Mouse (Mus musculus): ENCODE data around the gene Lmntd1. TPM values are rescaled to one million over a fixed set of nuclear protein-coding genes. Genes with fewer than 3 reads are reported as not detected.

Lmntd1 gene
- polyA plus RNA-seq, 1 experiment from 2014 or later = not detected

DNA sequence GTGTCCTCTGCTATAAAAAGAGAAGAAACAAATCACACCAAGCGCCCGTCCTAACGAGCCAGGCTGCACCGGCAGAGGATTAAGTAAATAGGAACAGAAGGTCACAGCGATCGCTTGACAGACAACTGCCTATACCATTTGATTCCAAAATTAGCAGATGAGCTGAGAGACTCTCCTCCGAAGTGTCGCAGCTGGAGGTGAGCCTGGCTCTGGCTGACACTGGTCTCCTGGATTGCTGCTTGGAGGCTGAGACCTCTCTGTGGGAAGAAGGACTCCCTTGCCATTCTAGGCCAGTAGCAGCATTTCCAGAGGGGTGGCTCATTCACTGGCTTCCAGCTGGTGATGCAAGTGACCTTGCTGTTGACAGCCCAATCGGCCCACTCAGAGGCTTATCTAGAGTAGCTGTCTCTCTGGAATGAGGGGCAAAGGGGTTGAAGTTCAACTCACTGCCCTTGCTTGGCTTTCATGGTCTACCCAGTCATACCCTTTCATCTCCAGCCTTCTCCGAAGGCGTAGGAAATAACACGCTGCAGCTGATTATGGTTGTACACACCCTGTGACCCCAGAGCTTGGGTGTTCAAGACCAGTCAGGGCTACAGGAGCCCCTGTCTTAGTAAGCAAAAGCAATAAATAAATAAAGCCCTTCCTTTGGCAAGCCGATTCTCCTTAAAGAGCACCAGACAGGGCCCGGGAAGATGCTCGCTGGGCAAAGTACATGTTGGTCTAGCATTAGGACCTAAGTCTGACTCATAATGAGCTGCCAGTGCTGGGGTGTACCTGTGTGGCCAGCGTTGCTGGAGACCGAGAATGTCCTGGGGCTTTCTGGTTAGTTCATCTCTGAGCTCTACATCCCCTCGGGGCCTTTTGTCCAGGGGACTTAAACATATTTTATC, 278.0 kb downstream of the Lmntd1 start:
- Histone ChIP-seq H3K9me3 (ENCODE audit: low read length) (no peaks in the 10 kb centered on the region), H3K27ac (ENCODE audit: low read depth) (peak overlapping the region; percentile 72), H3K27me3 (ENCODE audit: insufficient read depth, low read length) (no peaks in the 10 kb centered on the region), H3K4me3 (ENCODE audit: low read depth, low read length) (no peak overlapping the region), H3K9ac (replicated peaks) (no peak overlapping the region), H3K4me2 (ENCODE audit: low read depth, low read length) (no peak overlapping the region; the same call in 1 of the 2 replicates), H3K4me1 (ENCODE audit: insufficient read depth) (peaks cover 24% of the 10 kb centered on the region), H3K36me3 (replicated peaks; ENCODE audit: insufficient read depth, low read length) (no peaks in the 10 kb centered on the region)
- TF ChIP-seq CTCF (IDR thresholded peaks at IDR 0.05; ENCODE audit: low read depth) = no peak
- TF ChIP-seq EP300 (IDR thresholded peaks at IDR 0.05; ENCODE audit: low read depth) = no peak
- ATAC-seq = peak; percentile 11; the same call in 1 of the 2 replicates
- DNase-seq = no peak
- 58% methylated on average over 18 of the region's 18 CpGs for WGBS (ENCODE audit: insufficient replicate concordance)

DNA sequence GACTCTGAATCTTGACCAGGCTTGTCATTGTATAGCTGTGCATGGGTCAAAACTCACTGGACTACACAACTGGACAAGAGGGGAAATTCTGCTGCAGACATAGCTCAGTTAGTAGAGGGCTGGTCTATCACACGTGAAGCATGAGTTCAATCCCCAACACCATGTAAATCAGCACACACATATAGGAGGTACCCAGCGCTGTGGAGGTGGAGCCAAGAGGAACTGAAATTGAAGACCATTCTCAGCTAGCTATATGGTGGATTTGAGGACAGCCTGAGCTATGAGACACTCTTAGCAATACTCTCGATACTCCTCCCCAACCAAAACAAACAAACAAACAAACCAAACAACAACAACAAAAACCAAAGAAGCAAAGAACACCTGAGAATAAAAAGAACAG, 279.9 kb downstream of the Lmntd1 start:
- DNase-seq (no peak), ATAC-seq (no peak)
- 75% methylated on average over 3 of the region's 3 CpGs for WGBS (ENCODE audit: insufficient replicate concordance)

DNA sequence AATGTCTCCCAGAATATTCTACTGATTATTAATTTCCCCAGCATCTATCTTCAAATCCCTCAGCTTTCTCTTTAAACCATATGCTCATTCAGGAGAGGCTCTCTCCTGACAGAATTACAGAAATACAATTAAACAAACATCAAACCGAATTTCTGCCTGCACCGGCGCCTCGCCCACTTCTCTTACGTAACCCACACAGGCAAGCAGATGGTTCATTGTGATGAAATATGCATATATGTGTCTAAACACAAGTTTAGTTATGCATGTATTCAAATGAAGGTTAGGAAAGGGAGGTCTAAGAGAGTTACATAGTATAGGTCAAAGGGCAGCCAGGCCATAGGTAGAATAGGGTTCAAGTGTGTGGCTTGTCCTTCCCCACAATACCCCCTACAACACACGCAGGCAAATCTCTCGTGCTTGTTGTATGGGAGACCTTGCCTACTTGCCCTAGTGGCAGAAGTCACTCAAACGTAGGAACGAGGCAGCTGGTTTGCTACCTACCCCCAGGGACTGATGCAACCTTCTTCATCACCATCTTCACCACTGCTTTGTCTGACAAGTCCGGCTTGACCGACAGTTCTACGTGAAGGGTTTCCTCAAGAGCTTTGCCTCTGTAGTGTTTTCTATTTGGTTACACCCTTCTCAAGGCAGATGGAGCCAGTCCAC, 287.8 kb downstream of the Lmntd1 start:
- ATAC-seq = peak; percentile 33; the same call in 1 of the 2 replicates
- TF ChIP-seq CTCF (IDR thresholded peaks at IDR 0.05; ENCODE audit: low read depth) (no peak), EP300 (IDR thresholded peaks at IDR 0.05; ENCODE audit: low read depth) (no peak)
- WGBS (ENCODE audit: insufficient replicate concordance) = 54% methylated on average over 12 of the region's 12 CpGs

More for the DNA sequence above, 279.9 kb downstream of the Lmntd1 start:
- Histone ChIP-seq H3K4me3 (ENCODE audit: low read depth, low read length) (no peak overlapping the region), H3K9ac (replicated peaks) (no peak overlapping the region), H3K36me3 (replicated peaks; ENCODE audit: insufficient read depth, low read length) (no peaks in the 10 kb centered on the region), H3K27me3 (ENCODE audit: insufficient read depth, low read length) (no peaks in the 10 kb centered on the region), H3K4me1 (ENCODE audit: insufficient read depth) (peaks cover 17% of the 10 kb centered on the region), H3K4me2 (ENCODE audit: low read depth, low read length) (no peak overlapping the region), H3K27ac (ENCODE audit: low read depth) (no peak overlapping the region), H3K9me3 (ENCODE audit: low read length) (no peaks in the 10 kb centered on the region)
- no peak for TF ChIP-seq EP300 (IDR thresholded peaks at IDR 0.05; ENCODE audit: low read depth)
- TF ChIP-seq CTCF (IDR thresholded peaks at IDR 0.05; ENCODE audit: low read depth) = no peak

DNA sequence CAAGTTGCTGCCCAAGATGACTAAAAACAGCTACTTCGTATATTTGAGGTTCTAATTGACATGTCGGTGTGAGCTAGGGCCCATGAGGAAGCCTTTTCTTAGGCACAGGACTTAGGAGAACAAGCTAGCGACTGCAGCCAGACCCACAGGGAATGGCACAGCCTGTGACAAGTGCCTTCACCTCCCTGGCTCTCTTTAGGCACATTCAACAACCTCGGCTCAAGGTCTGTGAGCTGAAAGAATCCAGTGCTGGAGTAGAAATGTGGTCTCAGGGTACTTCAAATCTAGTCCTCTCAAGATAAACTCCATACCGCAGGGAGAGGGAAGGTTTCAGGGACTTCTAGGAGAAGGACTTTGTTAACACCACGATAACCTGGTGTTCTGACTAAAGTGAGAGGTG, 289.0 kb downstream of the Lmntd1 start:
- Histone ChIP-seq H3K4me3 (ENCODE audit: low read depth, low read length) (no peak overlapping the region), H3K9me3 (ENCODE audit: low read length) (no peaks in the 10 kb centered on the region), H3K27me3 (ENCODE audit: insufficient read depth, low read length) (no peaks in the 10 kb centered on the region), H3K36me3 (replicated peaks; ENCODE audit: insufficient read depth, low read length) (no peaks in the 10 kb centered on the region), H3K4me1 (ENCODE audit: insufficient read depth) (peaks cover 11% of the 10 kb centered on the region), H3K27ac (ENCODE audit: low read depth) (no peak overlapping the region), H3K4me2 (ENCODE audit: low read depth, low read length) (no peak overlapping the region), H3K9ac (replicated peaks) (no peak overlapping the region)
- TF ChIP-seq EP300 (IDR thresholded peaks at IDR 0.05; ENCODE audit: low read depth) (no peak), CTCF (IDR thresholded peaks at IDR 0.05; ENCODE audit: low read depth) (no peak)
- 55% methylated on average over 6 of the region's 6 CpGs for WGBS (ENCODE audit: insufficient replicate concordance)
- no peak for ATAC-seq
- no peak for DNase-seq

More for the DNA sequence above, 287.8 kb downstream of the Lmntd1 start:
- Histone ChIP-seq H3K4me1 (ENCODE audit: insufficient read depth) (peaks cover 11% of the 10 kb centered on the region), H3K36me3 (replicated peaks; ENCODE audit: insufficient read depth, low read length) (no peaks in the 10 kb centered on the region), H3K4me2 (ENCODE audit: low read depth, low read length) (peak overlapping the region; percentile 40), H3K9me3 (ENCODE audit: low read length) (no peaks in the 10 kb centered on the region), H3K4me3 (ENCODE audit: low read depth, low read length) (no peak overlapping the region), H3K27me3 (ENCODE audit: insufficient read depth, low read length) (no peaks in the 10 kb centered on the region), H3K27ac (ENCODE audit: low read depth) (no peak overlapping the region), H3K9ac (replicated peaks) (no peak overlapping the region)
- DNase-seq = no peak

DNA sequence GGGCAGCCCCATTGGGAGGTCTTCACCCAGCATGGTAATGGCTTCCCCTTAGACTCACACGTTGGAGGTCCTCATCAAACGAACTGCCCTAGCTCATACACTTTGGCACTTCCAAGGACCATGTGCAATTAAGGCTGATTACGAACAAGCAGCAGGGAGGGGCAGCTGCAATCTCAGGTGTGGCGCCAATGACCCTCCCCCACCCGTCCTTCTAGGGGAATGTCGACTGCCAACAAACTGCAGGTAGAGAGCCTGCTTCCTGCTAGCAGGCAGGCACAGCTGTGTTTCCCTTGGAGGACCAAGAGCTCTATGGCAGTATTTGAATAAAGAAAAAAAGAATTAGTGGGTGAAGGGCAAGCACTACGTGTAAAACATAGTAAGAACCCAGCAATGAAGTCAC, 289.6 kb downstream of the Lmntd1 start:
- no peaks in the 10 kb centered on the region for H3K36me3 ChIP-seq (replicated peaks; ENCODE audit: insufficient read depth, low read length)
- no peak overlapping the region for H3K4me3 ChIP-seq (ENCODE audit: low read depth, low read length)
- no peaks in the 10 kb centered on the region for H3K9me3 ChIP-seq (ENCODE audit: low read length)
- no peak overlapping the region for H3K27ac ChIP-seq (ENCODE audit: low read depth)
- H3K4me2 ChIP-seq (ENCODE audit: low read depth, low read length) = no peak overlapping the region
- peaks cover 11% of the 10 kb centered on the region for H3K4me1 ChIP-seq (ENCODE audit: insufficient read depth)
- no peaks in the 10 kb centered on the region for H3K27me3 ChIP-seq (ENCODE audit: insufficient read depth, low read length)
- no peak overlapping the region for H3K9ac ChIP-seq (replicated peaks)
- WGBS (ENCODE audit: insufficient replicate concordance) = 53% methylated on average over 7 of the region's 7 CpGs
- TF ChIP-seq CTCF (IDR thresholded peaks at IDR 0.05; ENCODE audit: low read depth) = no peak
- TF ChIP-seq EP300 (IDR thresholded peaks at IDR 0.05; ENCODE audit: low read depth) = no peak
- ATAC-seq (no peak), DNase-seq (no peak)

DNA sequence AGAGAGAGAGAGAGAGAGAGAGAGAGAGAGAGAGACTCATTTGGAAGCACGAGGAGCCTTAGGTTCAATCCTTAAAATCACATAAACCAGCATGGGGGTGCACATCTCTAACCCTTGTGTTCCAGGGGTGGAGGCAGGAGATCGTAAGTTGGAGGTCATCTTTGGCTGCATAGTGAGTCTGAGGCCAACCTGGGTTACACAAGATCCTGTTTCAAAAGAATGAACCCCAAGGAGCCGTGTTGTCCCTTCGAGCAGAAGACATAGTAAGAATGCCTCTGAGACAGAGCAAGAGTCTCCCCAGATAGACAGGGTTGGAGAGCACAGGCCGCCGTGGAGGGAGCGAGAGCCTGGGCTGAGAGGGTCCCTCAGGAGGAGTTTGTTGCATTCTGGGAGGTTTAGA, 291.9 kb downstream of the Lmntd1 start:
- Histone ChIP-seq H3K9me3 (ENCODE audit: low read length) (no peaks in the 10 kb centered on the region), H3K4me3 (ENCODE audit: low read depth, low read length) (no peak overlapping the region), H3K36me3 (replicated peaks; ENCODE audit: insufficient read depth, low read length) (no peaks in the 10 kb centered on the region), H3K27me3 (ENCODE audit: insufficient read depth, low read length) (no peaks in the 10 kb centered on the region), H3K27ac (ENCODE audit: low read depth) (no peak overlapping the region), H3K4me2 (ENCODE audit: low read depth, low read length) (no peak overlapping the region), H3K9ac (replicated peaks) (no peak overlapping the region), H3K4me1 (ENCODE audit: insufficient read depth) (peaks cover 11% of the 10 kb centered on the region)
- TF ChIP-seq CTCF (IDR thresholded peaks at IDR 0.05; ENCODE audit: low read depth) (no peak), EP300 (IDR thresholded peaks at IDR 0.05; ENCODE audit: low read depth) (no peak)
- 68% methylated on average over 7 of the region's 7 CpGs for WGBS (ENCODE audit: insufficient replicate concordance)
- no peak for DNase-seq
- ATAC-seq = no peak

All from liver, postnatal 0 days (tissue).